Mouse (Mus musculus): ENCODE measurements around the gene Rpl11. TPM values are rescaled to one million over a fixed set of nuclear protein-coding genes. Genes with fewer than 3 reads are reported as not detected.

Rpl11 gene
- total and polyA plus RNA-seq, 2 experiments from 2014 or later = 312 to 914 TPM

GRCm38 (mm10) chr4:136021549-136022047, 31.6 kb downstream of the Rpl11 start, which contains the start of gene Eloa:
TSS of gene Eloa (minus strand) at chr4:136021763.
- H3K27ac ChIP-seq = peak within 1 kb of the TSS; percentile 82

GRCm38 (mm10) chr4:136020743-136021548, 32.3 kb downstream of the Rpl11 start:
- TF ChIP-seq CTCF (IDR thresholded peaks at IDR 0.05; ENCODE audit: low read depth) = no peak
- H3K4me2 ChIP-seq (ENCODE audit: low read depth, low read length) = peak overlapping the region; percentile 98
- under 1% methylated on average over 49 of the region's 62 CpGs for WGBS
- H3K4me1 ChIP-seq (ENCODE audit: insufficient read depth, low read length) = peaks cover 5% of the 10 kb centered on the region; the same call in 1 of the 2 replicates
- peak; percentile 11 for DNase-seq (ENCODE audit: low spot score)
- H3K27ac ChIP-seq = peak overlapping the region; percentile 82
- H3K9me3 ChIP-seq (ENCODE audit: low read length) = no peaks in the 10 kb centered on the region
- peak overlapping the region; percentile 98 for H3K4me3 ChIP-seq (ENCODE audit: low read length)
- no peaks in the 10 kb centered on the region for H3K27me3 ChIP-seq (ENCODE audit: insufficient read depth, low read length)
- peak; percentile 78 for ATAC-seq
- H3K9ac ChIP-seq (replicated peaks; ENCODE audit: low read length) = peak overlapping the region; percentile 98
- no peaks in the 10 kb centered on the region for H3K36me3 ChIP-seq (ENCODE audit: insufficient read depth, low read length)

More at GRCm38 (mm10) chr4:136021549-136022047, 31.6 kb downstream of the Rpl11 start, which contains the start of gene Eloa:
- H3K9ac ChIP-seq (replicated peaks; ENCODE audit: low read length) = peak within 1 kb of the TSS; percentile 98
- ATAC-seq (peak; percentile 99), DNase-seq (ENCODE audit: low spot score) (peak; percentile 98)
- no peaks in the 10 kb centered on the region for H3K27me3 ChIP-seq (ENCODE audit: insufficient read depth, low read length)
- H3K4me3 ChIP-seq (ENCODE audit: low read length) = peak within 1 kb of the TSS; percentile 98
- H3K4me1 ChIP-seq (ENCODE audit: insufficient read depth, low read length) = peaks cover 5% of the 10 kb centered on the region; the same call in 1 of the 2 replicates
- no peaks in the 10 kb centered on the region for H3K9me3 ChIP-seq (ENCODE audit: low read length)
- H3K36me3 ChIP-seq (ENCODE audit: insufficient read depth, low read length) = no peaks in the 10 kb centered on the region
- under 1% methylated on average over 29 of the region's 48 CpGs for WGBS
- peak within 1 kb of the TSS; percentile 98 for H3K4me2 ChIP-seq (ENCODE audit: low read depth, low read length)
- TF ChIP-seq CTCF (IDR thresholded peaks at IDR 0.05; ENCODE audit: low read depth) = no peak; the same call in 1 of the 2 replicates

- ATAC-seq (no peak), DNase-seq (ENCODE audit: low spot score) (no peak)
- no peak overlapping the region for H3K27ac ChIP-seq
- no peak for TF ChIP-seq CTCF (IDR thresholded peaks at IDR 0.05; ENCODE audit: low read depth)
- H3K9me3 ChIP-seq (ENCODE audit: low read length) = no peaks in the 10 kb centered on the region
- peaks cover 5% of the 10 kb centered on the region; the same call in 1 of the 2 replicates for H3K4me1 ChIP-seq (ENCODE audit: insufficient read depth, low read length)
- H3K4me3 ChIP-seq (ENCODE audit: low read length) = no peak overlapping the region
- no peak overlapping the region for H3K4me2 ChIP-seq (ENCODE audit: low read depth, low read length)
- no peak overlapping the region for H3K9ac ChIP-seq (replicated peaks; ENCODE audit: low read length)
- WGBS = 86% methylated on average over 3 of the region's 3 CpGs
- H3K27me3 ChIP-seq (ENCODE audit: insufficient read depth, low read length) = no peaks in the 10 kb centered on the region
- no peaks in the 10 kb centered on the region; the same call in 1 of the 2 replicates for H3K36me3 ChIP-seq (ENCODE audit: insufficient read depth, low read length)
Observed at GRCm38 (mm10) chr4:136016059-136016602, 37.1 kb downstream of the Rpl11 start.

- Histone ChIP-seq H3K9ac (replicated peaks; ENCODE audit: low read length) (no peak overlapping the region), H3K36me3 (ENCODE audit: insufficient read depth, low read length) (peaks cover 47% of the 10 kb centered on the region), H3K9me3 (ENCODE audit: low read length) (no peaks in the 10 kb centered on the region), H3K4me1 (ENCODE audit: insufficient read depth, low read length) (no peaks in the 10 kb centered on the region), H3K27me3 (ENCODE audit: insufficient read depth, low read length) (no peaks in the 10 kb centered on the region), H3K4me2 (ENCODE audit: low read depth, low read length) (no peak overlapping the region), H3K4me3 (ENCODE audit: low read length) (no peak overlapping the region), H3K27ac (no peak overlapping the region)
- no peak for TF ChIP-seq CTCF (IDR thresholded peaks at IDR 0.05; ENCODE audit: low read depth)
- 90% methylated on average over 4 of the region's 4 CpGs for WGBS
- ATAC-seq = no peak
- no peak for DNase-seq (ENCODE audit: low spot score)
Observed at GRCm38 (mm10) chr4:136010586-136010985, 42.6 kb downstream of the Rpl11 start.

GRCm38 (mm10) chr4:136008782-136009447, 44.3 kb downstream of the Rpl11 start:
- no peak for ATAC-seq
- H3K4me2 ChIP-seq (ENCODE audit: low read depth, low read length) = no peak overlapping the region
- H3K27ac ChIP-seq = no peak overlapping the region
- no peaks in the 10 kb centered on the region for H3K27me3 ChIP-seq (ENCODE audit: insufficient read depth, low read length)
- H3K4me3 ChIP-seq (ENCODE audit: low read length) = no peak overlapping the region
- H3K4me1 ChIP-seq (ENCODE audit: insufficient read depth, low read length) = no peaks in the 10 kb centered on the region
- H3K9ac ChIP-seq (replicated peaks; ENCODE audit: low read length) = no peak overlapping the region
- H3K36me3 ChIP-seq (ENCODE audit: insufficient read depth, low read length) = peaks cover 63% of the 10 kb centered on the region
- no peaks in the 10 kb centered on the region for H3K9me3 ChIP-seq (ENCODE audit: low read length)
- WGBS = 91% methylated on average over 8 of the region's 8 CpGs
- TF ChIP-seq CTCF (IDR thresholded peaks at IDR 0.05; ENCODE audit: low read depth) = no peak
- no peak for DNase-seq (ENCODE audit: low spot score)

GRCm38 (mm10) chr4:136006821-136007220, 46.4 kb downstream of the Rpl11 start:
- no peak for ATAC-seq

More at GRCm38 (mm10) chr4:136006821-136007220, 46.4 kb downstream of the Rpl11 start:
- no peak overlapping the region for H3K4me2 ChIP-seq (ENCODE audit: low read depth, low read length)
- DNase-seq (ENCODE audit: low spot score) = no peak
- 96% methylated on average over 3 of the region's 3 CpGs for WGBS
- no peak overlapping the region for H3K27ac ChIP-seq
- H3K9me3 ChIP-seq (ENCODE audit: low read length) = no peaks in the 10 kb centered on the region
- H3K4me1 ChIP-seq (ENCODE audit: insufficient read depth, low read length) = no peaks in the 10 kb centered on the region
- peaks cover 78% of the 10 kb centered on the region for H3K36me3 ChIP-seq (ENCODE audit: insufficient read depth, low read length)
- no peaks in the 10 kb centered on the region for H3K27me3 ChIP-seq (ENCODE audit: insufficient read depth, low read length)
- no peak overlapping the region for H3K4me3 ChIP-seq (ENCODE audit: low read length)
- H3K9ac ChIP-seq (replicated peaks; ENCODE audit: low read length) = no peak overlapping the region
- no peak for TF ChIP-seq CTCF (IDR thresholded peaks at IDR 0.05; ENCODE audit: low read depth)

All from hindbrain, postnatal 0 days (tissue).